Mouse (Mus musculus) brain, embryonic 14.5 days (tissue): ENCODE measurements at regions not wholly inside any gene's neighbourhood (a gene's known extent, or its start where the extent isn't known, plus 50 kb on each side); places are given as distances from the start of the nearest gene placed in this dataset.

ENCODE experiments used
- DNase-seq: peaks from one replicate; pipeline ENCODE4 v3.0.0-alpha.2; 2011; ENCODE audit warnings: low read depth
- CTCF ChIP-seq: fragments of 200-500 bp; IDR thresholded peaks from 2 replicates; pipeline ENCODE4 v1.5.1; 2012; ENCODE audit warnings: inconsistent platforms, mild to moderate bottlenecking, moderate library complexity, borderline replicate concordance; ENCODE audit not compliant: insufficient read depth, insufficient read length; ENCODE audit errors: extremely low read depth
- POLR2A ChIP-seq: fragments of 200-500 bp; IDR thresholded peaks from 2 replicates; pipeline ENCODE4 v1.6.1; 2012; ENCODE audit warnings: mild to moderate bottlenecking, inconsistent platforms, borderline replicate concordance; ENCODE audit not compliant: poor library complexity, insufficient read depth, insufficient read length, severe bottlenecking; ENCODE audit errors: extremely low read depth

DNA sequence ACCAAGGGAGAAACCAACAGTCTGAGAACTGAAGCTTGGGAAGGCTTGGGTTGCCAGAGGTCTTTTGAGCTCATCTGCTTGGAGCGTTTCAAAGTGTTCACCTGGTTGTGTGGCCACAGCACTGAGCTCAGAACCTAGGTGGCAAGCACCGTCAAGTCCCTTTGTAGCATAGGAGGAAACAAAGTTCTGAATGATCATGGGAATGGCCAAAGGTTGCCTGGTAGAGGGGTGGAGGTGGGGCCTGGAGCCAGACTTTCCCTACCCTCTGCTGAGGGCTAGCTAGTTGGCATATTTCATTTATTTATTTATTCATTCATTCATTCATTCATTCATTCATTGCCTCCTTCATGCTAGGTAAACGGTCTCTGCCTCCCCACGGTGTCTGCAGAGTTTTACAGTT lies 134.9 kb upstream of the 1600014C23Rik start:
- no peak for DNase-seq
- TF ChIP-seq POLR2A: no peak
- no peak for TF ChIP-seq CTCF

DNA sequence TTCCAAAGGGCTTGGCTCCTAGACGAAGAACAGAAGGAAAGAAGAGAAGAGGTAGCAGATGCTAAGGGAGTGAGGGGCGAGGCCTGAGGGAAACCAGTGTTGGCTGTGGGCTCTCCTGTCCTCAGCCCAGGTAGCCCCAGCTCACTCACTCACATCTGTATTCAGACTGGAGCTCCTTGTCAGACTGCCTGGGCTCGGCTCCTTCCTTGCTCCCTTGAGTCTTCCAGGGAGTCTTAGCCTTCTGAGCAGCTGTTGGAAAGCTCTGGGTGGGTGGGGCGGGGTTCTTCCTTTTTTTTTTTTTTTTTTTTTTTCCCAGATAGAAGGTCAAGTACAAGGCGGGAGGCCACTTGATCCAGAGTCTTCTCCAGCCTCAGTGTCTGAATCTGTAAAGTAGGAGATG lies 134.1 kb upstream of the 1600014C23Rik start:
- DNase-seq: no peak
- TF ChIP-seq CTCF: no peak
- no peak for TF ChIP-seq POLR2A

DNA sequence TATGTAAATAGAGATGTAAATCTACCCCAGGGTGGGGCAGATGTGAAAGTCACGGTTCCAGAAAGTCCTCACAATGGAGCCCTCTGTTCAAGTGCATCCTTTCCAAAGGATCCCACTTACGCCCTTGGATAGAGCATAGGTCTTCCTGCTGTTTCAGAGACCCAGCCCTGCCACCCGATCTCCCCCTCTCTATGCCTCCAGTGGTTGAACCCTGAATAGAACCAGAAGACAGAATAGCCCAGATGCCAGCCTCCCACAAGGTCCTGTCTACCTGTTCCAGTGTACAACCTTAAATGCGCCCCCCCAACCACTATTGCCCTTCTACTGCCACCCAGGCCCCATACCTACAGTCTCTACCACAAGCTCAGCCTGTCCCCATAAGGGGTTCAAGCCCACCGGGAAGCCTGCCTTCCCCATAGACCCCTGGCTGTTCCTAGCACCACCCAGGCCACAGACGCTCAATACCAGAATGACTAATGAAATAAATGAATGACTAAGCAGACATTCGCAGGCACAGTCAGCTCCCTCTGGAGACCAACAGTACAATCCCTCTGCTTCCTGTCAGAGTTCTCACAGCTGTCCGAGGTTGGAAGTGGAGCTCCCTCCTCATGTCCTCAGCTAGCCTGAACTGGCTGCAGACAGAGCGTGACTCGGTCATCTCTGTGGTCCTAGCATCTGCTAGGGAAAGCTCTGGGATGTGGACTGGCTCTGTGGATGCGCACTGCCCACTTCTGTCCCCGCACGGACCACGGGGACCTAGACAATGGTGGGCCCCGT lies 133.4 kb upstream of the 1600014C23Rik start:
- DNase-seq: no peak
- TF ChIP-seq POLR2A: no peak

DNA sequence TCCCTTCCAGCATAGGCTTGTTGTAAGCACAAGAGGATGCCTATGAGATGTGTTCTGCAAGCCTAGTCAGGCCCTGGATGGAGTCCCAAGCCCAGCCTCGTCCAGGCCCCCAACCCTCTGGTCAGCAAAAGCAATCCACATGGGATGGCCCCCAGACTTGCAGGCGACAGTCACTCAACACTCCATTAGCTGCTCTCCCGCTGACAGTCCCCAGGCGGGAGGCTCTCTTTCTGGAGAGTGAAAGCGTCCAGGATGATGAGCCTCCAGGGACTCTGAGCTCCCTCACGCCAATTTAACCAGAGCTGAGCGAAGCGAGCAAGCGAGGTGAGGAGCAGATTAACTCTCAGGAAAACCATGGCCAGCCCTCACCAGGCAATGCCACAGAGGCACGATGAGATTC lies 132.7 kb upstream of the 1600014C23Rik start:
- no peak for DNase-seq
- TF ChIP-seq POLR2A (no peak), CTCF (no peak)

DNA sequence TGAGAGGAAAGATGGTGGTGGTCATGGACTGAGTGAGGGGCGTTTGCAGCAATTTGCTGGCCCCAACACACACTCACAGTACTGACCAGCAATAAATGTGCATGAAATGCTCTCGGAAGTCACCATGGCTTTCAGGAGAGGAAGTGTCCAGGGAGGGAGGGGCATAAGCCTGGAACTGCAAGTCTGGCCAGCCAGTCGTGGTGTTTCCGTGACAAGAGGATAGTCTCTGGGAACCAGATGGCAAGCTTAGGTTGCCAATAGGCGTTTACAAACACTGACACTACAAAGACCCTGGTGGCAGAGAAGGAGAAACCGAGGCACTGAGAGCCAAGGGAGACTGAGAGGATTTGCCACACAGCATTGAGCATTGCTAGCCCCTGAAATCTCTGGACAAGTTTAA lies 132.3 kb upstream of the 1600014C23Rik start:
- no peak for DNase-seq
- TF ChIP-seq CTCF: no peak
- TF ChIP-seq POLR2A: no peak

DNA sequence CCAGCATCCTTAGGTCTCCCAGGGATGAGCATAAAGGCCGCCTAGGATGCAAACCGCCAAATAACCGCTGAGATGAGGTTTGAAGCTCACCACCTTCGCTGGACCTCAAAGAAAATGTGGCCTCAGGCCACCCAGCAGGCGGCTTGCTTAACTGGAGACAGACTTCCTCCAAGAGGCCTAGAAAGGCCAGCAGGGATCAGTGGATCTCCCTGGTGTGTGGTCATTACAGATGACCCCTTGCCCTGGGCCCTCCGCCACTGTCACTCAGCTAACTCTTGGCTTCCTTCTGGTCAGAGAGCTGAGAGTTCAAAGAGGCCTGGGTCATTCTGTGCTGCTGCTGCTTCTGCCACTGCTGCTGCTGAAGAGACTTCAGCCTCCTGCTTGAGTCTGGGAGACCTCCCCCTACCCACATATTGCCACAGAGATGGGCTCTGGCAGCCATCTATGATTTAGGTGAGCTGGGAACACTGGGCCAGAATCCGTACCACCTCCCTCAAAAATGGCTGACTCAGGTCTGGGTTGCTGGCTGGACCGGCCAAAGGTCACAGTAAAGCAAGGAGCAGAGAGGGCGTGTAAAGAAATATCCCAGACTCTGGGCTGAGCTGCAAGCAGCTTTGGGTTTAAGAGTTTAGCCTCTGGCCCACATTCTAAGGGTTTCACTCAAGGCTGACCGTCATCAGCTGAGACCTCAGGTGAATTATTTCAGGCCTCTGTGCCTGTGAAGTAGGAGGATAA lies 130.0 kb upstream of the 1600014C23Rik start:
- DNase-seq: no peak
- no peak for TF ChIP-seq CTCF
- no peak for TF ChIP-seq POLR2A

DNA sequence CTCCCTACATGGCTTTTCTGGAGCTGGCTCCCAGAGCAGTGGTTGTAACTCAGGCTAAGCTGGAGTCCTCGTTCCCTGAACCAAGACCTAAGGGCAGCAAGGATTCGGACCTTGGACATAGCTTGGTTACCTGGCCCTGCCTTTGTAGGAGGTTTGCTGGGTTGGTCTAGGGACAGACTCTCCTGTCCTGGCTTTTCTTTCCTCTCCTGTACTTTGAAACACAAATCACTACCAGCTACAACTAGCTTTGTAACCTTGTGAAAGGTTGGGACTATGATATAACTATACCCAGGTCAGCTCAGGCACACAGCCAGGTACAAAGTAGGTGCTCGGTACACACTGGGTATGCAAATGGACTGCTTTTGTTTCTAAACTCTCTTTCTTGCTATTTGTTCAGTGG lies 129.4 kb upstream of the 1600014C23Rik start:
- no peak for TF ChIP-seq POLR2A
- TF ChIP-seq CTCF: no peak
- DNase-seq: no peak

DNA sequence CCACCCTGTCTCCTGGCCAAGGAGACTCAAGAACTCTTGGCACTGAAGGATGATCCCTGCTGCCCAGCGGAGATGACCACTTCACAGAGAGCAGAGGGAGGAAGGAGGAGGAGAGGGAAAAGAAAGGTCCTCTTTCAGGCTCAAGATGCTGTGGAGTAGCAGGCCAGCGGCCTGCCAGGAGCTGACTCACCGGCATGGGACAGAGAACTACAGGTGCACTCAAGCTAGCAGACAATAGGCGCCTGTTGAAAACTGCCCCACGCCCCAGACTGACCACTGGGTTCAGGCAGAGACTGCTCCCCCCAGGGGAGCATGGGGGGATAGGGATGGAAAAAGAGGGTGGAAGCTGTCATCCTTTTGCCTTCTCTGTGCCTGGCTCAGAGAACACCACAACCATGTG lies 125.8 kb upstream of the 1600014C23Rik start:
- no peak for DNase-seq
- TF ChIP-seq POLR2A (no peak), CTCF (no peak)

DNA sequence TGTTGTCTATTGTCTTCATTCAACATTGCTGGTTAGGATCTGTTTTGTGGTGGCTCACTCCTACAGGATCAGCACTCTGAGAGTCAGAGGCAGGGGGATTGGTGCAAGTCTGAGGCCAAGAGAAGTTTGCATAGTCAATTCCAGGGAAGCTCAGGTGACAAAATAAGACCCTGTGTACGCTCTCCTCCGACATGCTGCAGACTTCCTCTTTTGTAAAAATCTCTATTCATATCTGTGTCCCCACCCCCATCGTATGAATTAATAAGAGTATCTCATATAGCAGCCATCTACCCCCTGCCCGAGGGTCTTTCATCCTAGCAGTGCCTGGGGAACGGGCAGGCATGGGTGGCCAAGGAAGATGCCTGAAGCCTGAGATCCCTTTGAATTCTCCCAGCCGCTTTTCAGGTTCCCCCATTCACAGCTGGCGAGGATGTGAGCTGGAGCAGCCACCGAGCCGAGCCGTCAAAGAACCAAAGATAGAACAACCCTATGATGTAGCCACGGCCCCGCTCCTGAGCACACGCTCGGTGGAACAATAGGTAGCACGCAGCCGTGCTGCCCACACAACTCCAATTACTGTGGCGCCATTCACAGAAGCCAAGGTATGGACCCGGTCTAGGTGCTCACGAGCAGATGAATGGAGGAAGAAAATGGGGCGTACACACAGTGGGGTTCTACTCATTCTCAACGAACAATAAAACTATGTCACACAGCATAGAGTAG lies 120.4 kb upstream of the 1600014C23Rik start:
- peak; percentile 48 for DNase-seq
- no peak for TF ChIP-seq POLR2A

DNA sequence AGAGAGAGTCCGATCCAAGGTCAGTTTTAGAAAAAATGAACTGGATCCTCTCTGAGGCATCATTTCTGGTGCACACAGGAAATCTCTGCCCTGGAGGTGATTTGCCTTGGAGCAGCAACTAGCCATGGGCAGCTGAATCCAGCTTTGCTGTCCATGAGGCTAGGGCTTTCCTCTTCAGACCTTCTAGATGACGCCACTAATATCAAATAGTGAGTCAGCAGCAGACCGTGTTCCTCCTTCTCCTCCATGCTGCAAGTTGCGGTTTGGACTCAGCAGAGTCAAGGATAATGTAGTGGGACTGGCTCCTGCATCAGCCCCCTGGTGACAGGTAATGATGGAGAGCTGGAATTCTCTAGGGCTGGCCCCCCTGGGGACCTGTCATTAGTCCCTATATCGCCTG lies 118.8 kb upstream of the 1600014C23Rik start:
- peak; percentile 8 for DNase-seq
- no peak for TF ChIP-seq POLR2A

DNA sequence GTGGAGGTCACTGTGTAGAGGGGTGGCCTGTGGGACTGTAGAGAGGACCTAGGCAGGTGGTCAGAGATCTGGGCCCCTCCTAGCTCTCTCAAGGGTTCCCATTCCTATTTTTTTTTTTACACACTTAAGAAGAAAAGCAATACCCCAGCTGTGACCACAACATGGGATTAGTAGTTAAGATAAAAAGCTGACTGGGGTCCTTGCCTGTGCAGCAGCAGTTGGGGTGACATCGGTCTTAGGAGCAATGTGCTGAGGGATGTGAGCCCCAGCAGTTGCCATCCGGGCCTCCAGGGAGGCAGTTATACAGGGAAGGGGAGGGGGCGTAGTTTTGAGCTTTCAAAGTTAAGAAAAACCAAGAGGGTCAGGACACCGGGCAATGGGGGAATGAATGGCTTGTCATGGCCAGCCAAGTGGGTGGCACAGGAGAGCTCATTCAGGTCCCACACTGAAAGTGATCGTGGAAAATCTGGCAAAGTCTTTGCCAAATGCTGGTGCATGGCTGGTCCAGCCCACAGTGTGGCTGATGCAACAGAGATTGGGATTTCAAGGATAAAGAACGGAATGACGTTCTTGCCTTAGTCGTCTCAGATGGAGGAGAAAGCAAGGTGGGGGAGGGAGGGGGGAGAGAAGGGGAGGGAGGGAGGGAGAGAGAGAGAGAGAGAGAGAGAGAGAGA lies 118.2 kb upstream of the 1600014C23Rik start:
- TF ChIP-seq CTCF (no peak), POLR2A (no peak)
- DNase-seq: no peak
